Mouse (Mus musculus): ENCODE data around the gene Snrpd3. TPM values are rescaled to one million over a fixed set of nuclear protein-coding genes. Genes with fewer than 3 reads are reported as not detected.
"Not testable (repeated sequence)": the region's sequence is repeated elsewhere in the genome, so short reads cannot be mapped to it uniquely, and the experiment has no call there.

The Snrpd3 gene
- total RNA-seq, 2 experiments from 2014 or later, result 56.0 to 68.3 TPM

DNA sequence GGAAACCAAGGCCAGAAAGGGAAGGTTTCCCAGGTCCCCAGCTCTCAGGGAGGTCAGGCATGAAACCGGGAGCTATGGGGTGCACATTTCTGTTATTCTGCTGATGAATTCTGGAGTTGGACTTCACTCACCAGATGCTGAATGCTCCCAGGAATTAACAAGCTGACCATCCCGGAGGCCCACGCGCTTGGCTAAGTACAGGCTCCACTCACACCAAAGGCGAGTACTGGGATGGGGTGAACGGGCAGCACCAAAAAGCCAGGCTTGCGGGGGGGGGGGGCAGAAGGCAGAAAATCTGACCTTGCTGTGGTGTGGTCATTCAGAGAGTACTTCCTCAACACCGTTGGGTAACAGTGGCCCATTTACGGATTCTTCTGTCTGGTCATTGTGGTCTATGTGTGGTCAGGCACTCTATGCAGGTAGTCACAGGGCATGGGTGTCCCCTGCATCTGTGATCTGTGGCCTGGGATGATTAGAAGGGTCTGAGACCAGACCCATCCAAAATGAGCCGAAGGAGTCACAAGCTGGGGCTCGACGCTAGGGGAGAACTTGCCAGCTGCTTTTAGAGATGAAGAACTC, 47.4 kb downstream of the Snrpd3 start:
- intact Hi-C loops (cut with DNase I), result no loop called here
- no peak for DNase-seq

DNA sequence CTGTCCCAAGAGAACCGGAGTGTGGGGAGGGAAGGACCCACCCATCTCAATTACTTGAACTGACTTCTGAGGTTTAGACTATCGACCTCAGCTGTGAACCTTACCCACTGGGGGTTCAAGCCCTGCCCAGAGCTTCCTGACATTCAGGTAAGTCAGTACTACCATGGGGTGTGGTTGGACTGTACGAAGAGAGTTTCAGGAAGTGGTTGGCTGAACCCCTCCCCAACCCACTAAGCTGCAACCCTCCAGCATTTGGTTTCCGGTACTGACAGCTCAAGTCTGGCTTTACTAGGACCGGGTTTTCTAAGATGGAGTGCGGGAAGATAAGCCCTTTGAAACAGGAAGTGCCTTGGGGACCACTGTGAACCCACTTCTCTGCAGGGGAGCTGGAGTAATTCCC, 48.1 kb downstream of the Snrpd3 start:
- DNase-seq, result no peak
- intact Hi-C loops (cut with DNase I), result no loop called here

GRCm38 (mm10) chr10:75565906-75566305, 48.6 kb downstream of the Snrpd3 start:
- DNase-seq, result no peak
- intact Hi-C loops (cut with DNase I), result no loop called here

GRCm38 (mm10) chr10:75566321-75566720, 49.0 kb downstream of the Snrpd3 start:
- intact Hi-C loops (cut with DNase I), result no loop called here
- DNase-seq, result no peak

DNA sequence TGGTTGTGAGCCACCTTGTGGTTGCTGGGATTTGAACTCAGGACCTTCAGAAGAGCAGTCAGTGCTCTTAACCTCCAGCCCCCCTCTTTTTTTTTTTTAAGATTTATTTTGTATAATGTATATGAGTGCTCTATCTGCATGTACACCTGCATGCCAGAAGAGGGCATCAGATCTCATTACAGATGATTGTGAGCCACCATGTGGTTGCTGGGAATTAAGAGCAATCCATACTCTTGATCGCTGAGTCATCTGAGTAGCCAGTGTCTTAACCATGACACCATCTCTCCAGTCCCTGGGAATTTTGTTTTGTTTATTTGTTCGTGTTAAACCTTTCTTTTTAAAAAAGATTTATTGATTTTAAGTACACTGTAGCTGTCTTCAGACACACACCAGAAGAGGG, 49.4 kb downstream of the Snrpd3 start:
- intact Hi-C loops (cut with DNase I); DNase-seq: not testable (repeated sequence)

DNA sequence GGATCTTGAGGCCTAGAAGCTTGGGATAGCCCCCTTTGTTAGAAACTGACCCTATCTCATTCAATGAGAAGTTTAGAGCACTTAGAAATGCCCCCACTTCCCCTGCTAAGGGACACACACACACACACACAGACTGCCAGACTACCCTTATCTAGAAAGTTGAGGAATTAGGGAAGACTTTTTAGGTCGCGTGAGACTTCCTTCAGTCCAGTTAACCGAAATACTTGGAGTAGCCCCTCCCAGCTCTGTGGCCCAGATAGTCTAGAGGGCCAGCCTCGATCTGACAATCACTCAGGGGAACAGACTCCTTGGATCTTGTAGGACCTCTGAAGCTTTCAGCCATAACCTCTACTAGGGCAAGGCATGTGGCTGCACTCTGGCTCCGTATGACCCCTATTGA, 50.7 kb downstream of the Snrpd3 start:
- intact Hi-C loops (cut with DNase I), result no loop called here
- DNase-seq, result no peak

DNA sequence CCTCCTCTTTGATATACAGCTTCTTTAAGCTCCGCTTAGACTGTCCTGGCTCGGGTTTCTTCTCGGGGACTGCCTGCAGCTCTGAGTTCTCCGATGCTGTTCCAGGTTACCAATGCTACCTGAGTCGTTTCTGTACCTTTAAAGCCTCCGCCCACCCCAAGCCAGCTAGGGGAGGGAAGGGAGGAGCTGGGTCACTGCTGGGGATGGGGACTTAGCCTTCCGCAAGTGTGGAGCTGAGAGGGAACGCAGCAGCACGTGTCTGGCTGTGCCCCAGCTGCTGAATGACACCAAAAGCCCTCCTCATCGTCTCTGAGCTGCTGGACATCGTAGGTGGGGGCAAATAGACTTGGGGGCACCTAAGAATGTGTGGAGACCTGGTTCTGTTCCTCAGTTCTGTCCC, 51.1 kb downstream of the Snrpd3 start:
- no peak for DNase-seq
- intact Hi-C loops (cut with DNase I), result no loop called here

DNA sequence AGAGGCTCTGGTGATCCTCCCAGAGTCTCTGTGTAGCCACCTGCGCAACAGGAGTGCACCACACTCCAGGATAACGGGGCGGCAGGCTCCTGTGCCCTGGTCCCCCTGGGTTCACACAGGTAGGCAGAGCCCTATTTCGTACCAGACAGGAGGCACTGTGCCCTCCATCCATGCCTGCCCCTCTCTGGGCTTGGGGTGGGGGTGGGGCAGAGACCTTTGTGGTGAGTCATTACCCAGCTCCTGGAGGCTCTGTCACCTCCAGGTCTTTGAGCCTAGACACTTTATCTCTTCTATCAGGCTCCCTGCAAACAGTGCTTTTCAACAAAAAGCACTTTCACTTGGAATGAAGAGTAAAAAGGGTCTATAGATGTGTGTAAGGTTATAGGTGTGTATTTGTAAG, 51.5 kb downstream of the Snrpd3 start:
- DNase-seq, result no peak
- intact Hi-C loops (cut with DNase I), result no loop called here

- intact Hi-C loops (cut with DNase I), result no loop called here
- no peak for DNase-seq
Measured at GRCm38 (mm10) chr10:75570981-75571657, 53.8 kb downstream of the Snrpd3 start.

DNA sequence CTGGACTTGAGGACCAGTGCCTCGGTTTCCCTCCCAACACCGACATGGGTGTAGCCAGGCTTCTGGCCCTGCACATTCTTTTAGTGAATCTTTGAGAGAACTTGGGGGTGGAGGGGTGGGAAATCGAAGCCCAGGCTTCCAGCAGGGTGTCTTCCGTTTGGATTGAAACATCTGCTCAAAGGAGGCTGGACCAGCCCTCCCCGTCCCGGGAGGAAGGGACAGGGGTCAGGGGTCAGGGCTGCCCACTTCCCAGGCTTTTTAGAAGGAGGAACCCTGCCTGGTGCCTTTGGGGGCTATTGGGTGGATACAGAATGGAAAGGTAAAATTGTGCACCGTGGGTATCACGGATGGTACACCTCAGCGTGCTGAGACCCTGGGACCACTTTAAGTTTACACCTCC, 54.6 kb downstream of the Snrpd3 start:
- intact Hi-C loops (cut with DNase I), result no loop called here
- no peak for DNase-seq

DNA sequence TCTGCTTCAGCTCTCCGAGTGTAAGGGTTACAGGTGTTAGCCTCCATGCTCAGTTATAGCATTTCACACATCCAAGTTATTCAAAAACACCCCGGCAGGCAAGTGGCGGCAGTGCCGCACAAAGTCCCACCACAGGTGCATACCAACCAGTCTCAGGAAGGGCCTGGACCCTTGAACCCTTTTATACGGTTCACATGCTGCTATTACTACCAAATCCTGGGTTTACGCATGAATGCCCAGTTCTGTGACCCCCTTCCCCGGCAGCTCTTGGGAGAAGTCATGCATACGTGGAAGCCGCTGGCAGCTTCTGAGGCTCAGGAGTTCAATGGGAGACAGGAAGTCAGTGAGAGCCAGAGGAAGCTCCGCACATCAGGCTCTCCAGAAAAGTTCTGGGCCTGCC, 55.8 kb downstream of the Snrpd3 start:
- intact Hi-C loops (cut with DNase I), result no loop called here
- no peak for DNase-seq

GRCm38 (mm10) chr10:75573965-75574364, 56.6 kb downstream of the Snrpd3 start:
- intact Hi-C loops (cut with DNase I), result no loop called here

GRCm38 (mm10) chr10:75579129-75579528, 61.8 kb downstream of the Snrpd3 start:
- intact Hi-C loops (cut with DNase I), result no loop called here
- DNase-seq, result no peak

More at GRCm38 (mm10) chr10:75573965-75574364, 56.6 kb downstream of the Snrpd3 start:
- no peak for DNase-seq

GRCm38 (mm10) chr10:75585876-75586552, 68.7 kb downstream of the Snrpd3 start:
- intact Hi-C loops (cut with DNase I), result loop anchor here (1.0 to 5.0 kb wide), 5 partner anchors 49 to 366 kb away; partner anchors contain the start of genes Gm5134 and Gstt2
- peak; percentile 89 to 94 for DNase-seq

- DNase-seq, result no peak
- intact Hi-C loops (cut with DNase I), result loop anchor here (1.0 to 5.0 kb wide), 5 partner anchors 49 to 366 kb away; partner anchors contain the start of genes Gm5134 and Gstt2
Measured at GRCm38 (mm10) chr10:75586553-75586879, 69.2 kb downstream of the Snrpd3 start.

Other genes starting within 250 kb of the Snrpd3 start
- gene Adora2a, start 200.7 kb upstream of the Snrpd3 start, total RNA-seq (2021), result 10 to 100 TPM; 13.2 to 15.2 TPM
- under 1 TPM; 0.22 to 0.34 TPM for gene Upb1, start 116.4 kb upstream of the Snrpd3 start, total RNA-seq (2021)
- 10 to 100 TPM; 43.8 to 45.5 TPM for gene Gucd1, start 421 bp downstream of the Snrpd3 start, total RNA-seq (2021)
- gene Lrrc75b, start 42.8 kb downstream of the Snrpd3 start, total RNA-seq (2021), result 1 to 10 TPM; 1.3 to 1.5 TPM
- not detected for gene Ggt1, start 44.1 kb downstream of the Snrpd3 start, total RNA-seq (2021)
- 10 to 100 TPM in 1 of 2 experiments, 1 to 10 TPM in 1; 8.3 to 10.7 TPM for gene Ggt5, start 71.8 kb downstream of the Snrpd3 start, total RNA-seq (2021)
- gene Susd2, start 126.5 kb downstream of the Snrpd3 start, total RNA-seq (2021), result 1 to 10 TPM; 2.4 to 2.5 TPM
- 10 to 100 TPM; 23.0 to 24.8 TPM for gene Cabin1, start 246.8 kb downstream of the Snrpd3 start, total RNA-seq (2021)